Mouse (Mus musculus) liver, adult 2 months (tissue): Measurements from ENCODE around the gene Snx14.

Experiments
- CTCF ChIP-seq: fragments of 200-500 bp; IDR thresholded peaks from 2 replicates; pipeline ENCODE4 v1.5.1; 2011; ENCODE audit warnings: low read depth, low read length, control low read depth
- POLR2A ChIP-seq: fragments of 200-500 bp; IDR thresholded peaks from 2 replicates; pipeline ENCODE4 v1.6.1; 2011; ENCODE audit warnings: low read length, control low read depth; ENCODE audit not compliant: insufficient read depth; ENCODE audit errors: extremely low read depth

- TF ChIP-seq POLR2A (no peak), CTCF (no peak)
These were observed 85.3 kb downstream of the Snx14 start for GRCm38 (mm10) chr9:88353459-88353858.
